Mouse (Mus musculus) C2C12 (cell line): ENCODE data around the gene Gucd1. TPM values are rescaled to one million over a fixed set of nuclear protein-coding genes. Genes with fewer than 3 reads are reported as not detected.

Experiments
- H3K27me3 ChIP-seq: one replicate; pipeline ENCODE4 v1.6.1; 2011; ENCODE audit not compliant: control insufficient read depth, insufficient read depth, insufficient read length
- H3K36me3 ChIP-seq: one replicate; pipeline ENCODE4 v1.6.1; 2011; ENCODE audit not compliant: control insufficient read depth, insufficient read depth
- H3K4me3 ChIP-seq: one replicate; pipeline ENCODE4 v1.5.1; 2011; ENCODE audit warnings: mild to moderate bottlenecking, control low read depth; ENCODE audit not compliant: poor library complexity, insufficient read depth, severe bottlenecking
- H3K79me2 ChIP-seq: one replicate; pipeline ENCODE4 v1.6.1; 2011; ENCODE audit not compliant: control insufficient read depth, insufficient read depth
- H3K79me3 ChIP-seq: one replicate; pipeline ENCODE4 v1.6.1; 2011; ENCODE audit warnings: low read depth, control low read depth
- H3ac ChIP-seq: one replicate; pipeline ENCODE3; 2011; ENCODE audit warnings: low read depth; ENCODE audit not compliant: control insufficient read depth, insufficient read length
- CEBPB ChIP-seq: IDR thresholded peaks from one replicate; pipeline ENCODE4 v1.6.1; 2011; ENCODE audit warnings: low read depth, mild to moderate bottlenecking, control low read depth, moderate library complexity
- CTCF ChIP-seq: IDR thresholded peaks from one replicate; pipeline ENCODE4 v1.5.1; 2011; ENCODE audit not compliant: control insufficient read depth, insufficient read depth, insufficient read length
- FOSL1 ChIP-seq: IDR thresholded peaks from one replicate; pipeline ENCODE4 v1.8.0; 2011; ENCODE audit warnings: mild to moderate bottlenecking, low read length; ENCODE audit not compliant: poor library complexity, insufficient read depth, severe bottlenecking
- MAX ChIP-seq: IDR thresholded peaks from one replicate; pipeline ENCODE4 v1.6.1; 2011; ENCODE audit warnings: mild to moderate bottlenecking, control low read depth
- MYOD1 ChIP-seq: IDR thresholded peaks from one replicate; pipeline ENCODE4 v1.6.1; 2011; ENCODE audit warnings: low read depth; ENCODE audit not compliant: control insufficient read depth, insufficient read length
- MYOG ChIP-seq: IDR thresholded peaks from one replicate; pipeline ENCODE4 v1.6.1; 2011; ENCODE audit not compliant: control insufficient read depth, insufficient read length; ENCODE audit errors: extremely low read depth
- USF1 ChIP-seq: IDR thresholded peaks from one replicate; pipeline ENCODE4 v1.6.1; 2011; ENCODE audit warnings: low read depth, mild to moderate bottlenecking, control low read depth, moderate library complexity
- polyA plus RNA-seq: library from polyadenylated mRNA; unstranded; fragments of >200 nt; fragmentation: generic; extraction: Trizol; gene quantifications from one replicate; pipeline ENCODE4 v1.2.1, GENCODE M21; 2012; ENCODE audit warnings: missing spikeins

The Gucd1 gene
- polyA plus RNA-seq, 1 experiment: 15.7 TPM

DNA sequence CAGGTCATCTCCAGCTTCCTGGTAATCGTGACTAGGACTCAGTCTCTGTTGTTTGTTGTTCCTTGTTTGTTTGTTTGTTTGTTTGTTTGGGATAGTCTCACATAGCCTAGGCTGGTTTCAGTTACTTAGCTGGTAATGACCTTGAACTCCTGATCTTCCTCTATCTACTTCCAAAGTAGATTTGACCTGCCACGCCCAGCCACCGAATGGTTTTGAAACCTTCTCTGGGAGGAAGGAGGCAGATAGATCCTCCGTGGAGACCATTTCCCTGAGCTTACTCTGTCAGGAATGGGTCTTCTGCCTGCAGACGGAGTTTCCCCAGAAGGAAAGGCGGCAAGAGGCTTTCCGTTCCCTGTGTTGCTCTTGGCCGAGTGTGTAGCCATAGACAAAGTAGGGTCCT is 44.8 kb upstream of the Gucd1 start:
- H3K79me3 ChIP-seq: no peaks in the 10 kb centered on the region
- no peaks in the 10 kb centered on the region for H3K36me3 ChIP-seq
- no peaks in the 10 kb centered on the region for H3K79me2 ChIP-seq
- TF ChIP-seq USF1 (no peak), FOSL1 (no peak), MAX (no peak), CEBPB (no peak), MYOD1 (no peak), CTCF (no peak), MYOG (no peak)
- no peak overlapping the region for H3K4me3 ChIP-seq
- H3K27me3 ChIP-seq: no peaks in the 10 kb centered on the region
- no peak overlapping the region for H3ac ChIP-seq

DNA sequence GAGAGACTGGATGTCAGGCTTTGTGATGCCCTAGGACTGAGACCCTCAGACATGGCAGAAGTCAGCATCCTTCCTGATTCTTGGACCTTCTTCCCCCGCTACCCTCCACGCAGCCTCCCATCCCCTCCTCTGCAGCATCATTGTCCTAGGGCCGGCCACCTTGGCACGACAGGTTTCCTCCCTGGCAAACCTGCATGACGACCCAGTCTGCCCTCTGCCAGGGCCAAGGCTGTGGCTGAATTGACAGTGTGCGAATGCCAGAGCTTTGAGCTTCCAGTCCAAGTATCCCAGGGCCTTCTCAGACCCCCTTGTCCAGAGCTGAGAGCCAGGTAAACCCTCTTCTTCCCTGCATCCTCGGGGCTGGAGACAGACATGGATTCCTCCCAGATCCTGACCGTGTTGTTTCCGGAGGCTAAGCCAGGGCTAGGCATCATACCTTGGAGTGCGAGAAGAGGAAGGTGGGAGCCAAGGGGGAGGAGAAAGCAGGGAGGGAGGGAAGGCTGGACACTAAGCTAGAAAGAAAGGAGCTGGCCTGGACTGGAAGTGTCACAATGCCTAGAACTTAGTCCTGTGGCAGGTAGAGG is 43.4 kb upstream of the Gucd1 start, which contains the start of gene Ggt1:
Gene Ggt1, plus strand, starts transcription at position 534 of the 584 bp plus-strand sequence.
- Histone ChIP-seq H3K4me3 (no peak within 1 kb of the TSS), H3K79me2 (no peaks in the 10 kb centered on the region), H3K27me3 (no peaks in the 10 kb centered on the region), H3K79me3 (no peaks in the 10 kb centered on the region), H3K36me3 (peaks cover 4% of the 10 kb centered on the region), H3ac (no peak within 1 kb of the TSS)
- no peak for TF ChIP-seq MAX
- TF ChIP-seq CEBPB: no peak
- no peak for TF ChIP-seq USF1
- TF ChIP-seq FOSL1: no peak
- TF ChIP-seq CTCF: no peak
- TF ChIP-seq MYOG: no peak
- no peak for TF ChIP-seq MYOD1

DNA sequence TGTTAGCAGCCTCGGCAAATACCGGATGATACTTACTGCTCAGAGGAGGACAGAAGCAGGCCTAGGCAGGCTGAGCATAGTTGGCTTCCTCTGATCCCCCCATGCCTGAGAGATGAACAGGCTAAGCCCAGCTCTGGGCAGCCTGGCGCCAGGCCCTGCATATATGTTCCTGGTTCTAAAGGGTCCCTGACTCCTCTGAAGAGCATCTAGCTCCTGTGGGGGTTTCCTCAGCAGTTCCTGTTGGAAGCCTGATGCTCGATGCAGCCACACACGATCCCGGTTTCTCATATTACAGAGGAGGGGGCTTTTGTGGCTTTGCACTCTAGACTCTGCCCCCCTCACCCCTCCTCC is 42.8 kb upstream of the Gucd1 start:
- H3K27me3 ChIP-seq: no peaks in the 10 kb centered on the region
- H3K4me3 ChIP-seq: no peak overlapping the region
- no peak for TF ChIP-seq CTCF
- no peak for TF ChIP-seq MAX
- H3ac ChIP-seq: peak overlapping the region; percentile 76
- H3K79me3 ChIP-seq: no peaks in the 10 kb centered on the region
- H3K79me2 ChIP-seq: no peaks in the 10 kb centered on the region
- peaks cover 8% of the 10 kb centered on the region for H3K36me3 ChIP-seq

DNA sequence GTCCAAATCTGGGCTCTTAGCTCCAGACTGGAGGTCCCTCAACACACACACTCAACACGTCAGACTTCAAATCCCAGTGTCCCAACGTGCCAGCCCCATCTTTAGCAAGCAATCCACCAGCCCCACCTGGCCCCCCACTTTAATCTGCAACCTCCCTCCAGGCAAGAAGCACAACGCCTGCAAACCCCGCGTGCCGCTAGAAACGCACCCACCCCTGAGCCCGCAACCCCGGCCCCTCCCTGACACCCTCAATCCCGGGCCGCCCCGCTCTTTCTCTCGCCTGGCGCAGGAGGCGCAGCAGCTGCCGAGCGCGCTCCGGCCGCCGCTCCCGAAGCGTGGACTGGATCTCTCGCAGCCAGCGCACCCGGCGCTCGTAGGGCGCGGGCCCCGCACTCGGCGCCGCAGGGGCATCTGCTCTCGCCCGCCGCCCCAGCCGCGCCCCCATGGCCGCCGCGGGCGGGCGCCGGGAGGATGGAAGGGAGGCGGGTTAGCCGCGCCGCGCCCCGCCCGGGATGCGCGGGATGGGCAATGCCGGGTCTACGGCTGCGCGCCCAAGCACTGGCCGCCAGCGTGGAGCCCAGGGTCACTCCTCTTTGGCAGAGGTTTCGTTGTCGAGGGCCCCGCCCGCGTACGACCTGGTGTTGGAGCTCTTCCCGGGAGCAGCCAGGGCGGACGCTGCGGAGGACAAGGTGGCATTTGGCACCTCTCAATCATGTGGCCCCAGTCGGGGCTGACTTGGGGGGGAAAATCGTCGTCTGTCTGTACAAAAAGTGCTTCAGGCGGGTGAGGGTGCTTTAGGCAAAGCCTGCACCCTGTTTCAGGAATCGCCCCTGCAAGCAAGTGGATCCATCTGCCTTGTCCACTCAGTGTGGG is 42.1 kb upstream of the Gucd1 start, which contains the start of gene Lrrc75b:
Gene Lrrc75b, minus strand, starts transcription at position 655 of the 873 bp plus-strand sequence.
- Histone ChIP-seq H3K4me3 (peak within 1 kb of the TSS; percentile 34), H3K79me2 (no peaks in the 10 kb centered on the region), H3ac (peak within 1 kb of the TSS; percentile 76), H3K79me3 (no peaks in the 10 kb centered on the region), H3K27me3 (no peaks in the 10 kb centered on the region), H3K36me3 (peaks cover 9% of the 10 kb centered on the region)
- TF ChIP-seq USF1 (no peak), CEBPB (no peak), FOSL1 (no peak), CTCF (no peak), MAX (no peak), MYOG (no peak), MYOD1 (no peak)

DNA sequence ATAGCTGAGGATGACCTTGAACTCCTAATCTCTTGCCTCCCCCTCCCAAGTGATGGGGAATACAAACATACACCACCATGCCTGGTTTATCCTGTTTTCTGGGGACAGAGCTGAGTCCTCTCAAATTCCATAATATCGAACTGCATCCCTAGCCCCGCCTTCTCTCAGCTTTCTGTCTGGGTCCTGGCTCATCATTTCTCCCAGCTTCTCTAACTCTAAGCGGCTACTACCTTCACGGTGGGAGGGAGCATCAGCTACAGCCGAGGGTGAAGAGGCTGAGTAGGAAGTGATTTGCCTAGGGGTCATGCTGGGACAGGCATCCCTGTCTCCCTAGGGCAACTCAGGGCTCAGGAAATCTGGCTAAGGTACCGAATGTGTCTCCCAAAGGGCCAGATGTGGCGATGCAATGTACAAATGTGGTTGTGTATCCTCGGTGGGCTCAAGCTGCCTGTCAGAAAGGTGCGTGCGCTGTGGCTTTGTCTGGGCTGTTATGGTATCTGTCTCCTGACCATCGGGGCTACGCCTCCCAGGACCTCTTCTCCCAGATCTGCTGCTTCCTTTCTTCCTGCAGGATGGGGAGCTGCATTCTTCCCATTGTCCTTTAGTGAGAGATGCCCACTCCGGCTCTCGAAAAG is 41.4 kb upstream of the Gucd1 start:
- Histone ChIP-seq H3ac (peak overlapping the region; percentile 76), H3K36me3 (peaks cover 9% of the 10 kb centered on the region), H3K79me2 (no peaks in the 10 kb centered on the region), H3K4me3 (peak overlapping the region; percentile 34), H3K79me3 (no peaks in the 10 kb centered on the region), H3K27me3 (no peaks in the 10 kb centered on the region)
- TF ChIP-seq MYOG (no peak), CEBPB (no peak), FOSL1 (no peak)
